Mouse (Mus musculus): ENCODE data around the gene Bnipl.

- no peak for TF ChIP-seq TAL1 (conservative IDR thresholded peaks at IDR 0.05; ENCODE audit: low read depth, low read length)
- TF ChIP-seq CTCF (IDR thresholded peaks at IDR 0.05; ENCODE audit: low read depth, low read length), result no peak
- no peak for TF ChIP-seq GATA1 (IDR thresholded peaks at IDR 0.05; ENCODE audit: borderline replicate concordance, low read length)
- TF ChIP-seq GATA2 (IDR thresholded peaks at IDR 0.05; ENCODE audit: borderline replicate concordance, low read depth, low read length), result no peak
- no peak for TF ChIP-seq POLR2AphosphoS5 (IDR thresholded peaks at IDR 0.05; ENCODE audit: insufficient replicate concordance, low read depth, low read length)
Measured at GRCm38 (mm10) chr3:95286011-95286410, 35.0 kb upstream of the Bnipl start.
